Mouse (Mus musculus) gastrocnemius, adult 8-10 months (tissue): Measurements from ENCODE around the gene Gm15130. TPM values are rescaled to one million over a fixed set of nuclear protein-coding genes. Genes with fewer than 3 reads are reported as not detected.

Experiments used
- DNase-seq, 2 experiments: peaks; one replicate each; pipeline ENCODE4 v3.0.0; 2022; ENCODE audit warnings: low spot score in 2 of 2
- total RNA-seq, 4 experiments: library from RNA; stranded (reverse); gene quantifications; 2 replicates each; pipeline ENCODE4 v1.2.4; 2022

Gm15130 gene
- total RNA-seq: not detected

DNA sequence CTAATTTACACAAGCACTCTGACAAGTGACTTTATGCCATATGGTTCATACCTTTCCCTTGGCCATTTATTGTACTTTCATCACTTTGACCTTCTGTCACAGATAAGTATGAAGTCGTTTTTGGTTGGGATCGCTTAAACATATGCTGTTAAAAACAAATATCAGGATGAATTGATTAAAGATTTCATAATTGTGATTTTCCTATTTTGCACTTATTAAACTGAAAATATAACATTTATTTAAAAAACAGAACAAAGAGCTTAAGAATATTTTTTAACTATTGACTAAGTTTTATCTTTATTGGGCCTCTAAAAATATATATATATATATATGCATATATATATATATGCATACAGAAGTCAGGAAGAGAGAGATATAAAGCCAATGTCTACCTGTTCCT, at the start of gene Gm15130:
Gm15130 (minus strand) TSS at position 101 of the 400 bp plus-strand sequence.
- no peak for DNase-seq

DNA sequence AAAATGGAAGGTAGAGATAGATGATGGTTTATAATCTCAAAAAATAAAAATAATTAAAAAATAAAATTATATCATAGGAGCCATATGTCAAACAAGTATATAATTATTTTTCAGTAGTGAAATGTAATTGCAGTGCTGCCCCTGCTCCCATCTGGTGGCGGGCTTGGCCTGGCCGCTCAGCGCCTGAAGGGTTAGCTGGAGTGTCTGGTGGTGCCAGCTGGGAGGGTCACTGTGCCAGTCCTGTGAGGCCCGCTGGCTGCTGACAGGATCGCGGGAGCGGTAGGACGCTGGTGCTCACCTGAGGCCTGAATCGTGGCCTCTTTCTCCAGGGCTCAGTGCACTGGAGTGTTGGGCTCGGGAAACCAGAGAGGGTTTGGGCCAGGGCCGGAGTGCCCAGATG, 29.3 kb upstream of the Gm15130 start:
- no peak for DNase-seq

DNA sequence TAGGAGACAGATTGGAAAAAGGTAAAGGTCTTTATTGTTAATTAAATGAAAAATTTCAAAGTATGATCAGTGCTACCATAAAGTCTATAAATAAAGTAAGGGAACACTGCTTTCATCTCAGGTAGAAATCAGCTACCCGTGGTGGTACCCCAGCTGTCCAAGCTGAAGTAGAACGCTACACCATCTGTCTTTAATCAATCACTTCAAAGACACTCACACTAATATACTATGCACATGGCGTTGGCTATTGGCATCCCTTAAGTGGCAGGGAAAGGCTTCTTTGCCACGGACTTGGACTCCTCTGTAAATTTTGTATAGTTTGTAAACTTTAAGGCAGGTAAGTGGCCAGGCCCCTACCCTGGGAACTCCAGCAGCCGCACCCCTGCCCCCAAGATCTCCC, 17.0 kb downstream of the Gm15130 start:
- no peak for DNase-seq

DNA sequence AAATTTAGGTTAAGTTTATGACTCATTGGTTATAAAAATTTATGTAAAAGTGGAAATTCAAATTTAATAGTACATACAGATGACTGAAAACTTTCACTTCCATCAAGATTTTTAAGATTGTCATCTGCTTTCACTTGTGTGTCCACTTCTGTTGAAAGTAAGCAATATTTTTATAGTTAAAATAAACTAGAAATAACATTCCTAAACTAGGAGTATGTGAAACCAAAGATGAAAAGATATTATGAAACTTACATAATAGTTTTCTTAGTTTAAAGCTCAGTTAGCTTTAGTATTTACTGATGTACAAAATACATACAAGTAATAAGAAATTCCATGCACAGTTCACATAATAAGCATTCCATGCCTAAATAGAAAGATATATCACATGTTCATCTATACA, 46.9 kb downstream of the Gm15130 start, which contains the start of gene Gm13941:
Gm13941 (minus strand) TSS at position 101 of the 400 bp plus-strand sequence.
- DNase-seq: no peak

Other genes starting within 250 kb of the Gm15130 start
- under 1 TPM in 2 of 4 experiments, not detected in 2; 0.08 to 0.10 TPM for gene Ano3, start 202.0 kb downstream of the Gm15130 start, total RNA-seq
- gene Gm13941, start 47.0 kb downstream of the Gm15130 start, total RNA-seq: not detected
- not detected for gene 4930430A15Rik, start 76.7 kb upstream of the Gm15130 start, total RNA-seq
- gene Olfr1275, start 82.3 kb upstream of the Gm15130 start, total RNA-seq: not detected
- gene Olfr1276, start 101.6 kb upstream of the Gm15130 start, total RNA-seq: not detected
- not detected for gene Olfr1277, start 121.2 kb upstream of the Gm15130 start, total RNA-seq
- gene Olfr1278, start 137.2 kb upstream of the Gm15130 start, total RNA-seq: not detected
- not detected for gene Olfr1279, start 147.7 kb upstream of the Gm15130 start, total RNA-seq
- not detected for gene Olfr1280, start 161.1 kb upstream of the Gm15130 start, total RNA-seq
- not detected for gene Olfr1281, start 173.6 kb upstream of the Gm15130 start, total RNA-seq
- not detected for gene Olfr1282, start 183.1 kb upstream of the Gm15130 start, total RNA-seq
- gene Olfr1283, start 213.9 kb upstream of the Gm15130 start, total RNA-seq: not detected
- not detected for gene Olfr1284, start 222.6 kb upstream of the Gm15130 start, total RNA-seq